Mouse (Mus musculus) ovary, adult 10 weeks (tissue): Measurements from ENCODE around the gene Vmn1r129. TPM values are rescaled to one million over a fixed set of nuclear protein-coding genes. Genes with fewer than 3 reads are reported as not detected.

Experiments used
- polyA plus RNA-seq: library from polyadenylated mRNA; stranded (reverse); fragments of 350-450 nt; fragmentation: Illumina TruSeq; extraction: RNeasy Lipid Tissue Mini Kit (QIAGEN cat#74804); gene quantifications from one replicate; pipeline ENCODE4 v1.2.3, GENCODE M21; 2014

Gene Vmn1r129
- not detected for polyA plus RNA-seq

GRCm38 (mm10) chr7:21361191-21361590 is at the start of gene Vmn1r129:
Vmn1r129 (minus strand) TSS chr7:21361291.

GRCm38 (mm10) chr7:21349073-21349472 is 12.0 kb downstream of the Vmn1r129 start, which contains the start of gene Vmn1r128:
Vmn1r128 (plus strand) TSS chr7:21349373.

DNA sequence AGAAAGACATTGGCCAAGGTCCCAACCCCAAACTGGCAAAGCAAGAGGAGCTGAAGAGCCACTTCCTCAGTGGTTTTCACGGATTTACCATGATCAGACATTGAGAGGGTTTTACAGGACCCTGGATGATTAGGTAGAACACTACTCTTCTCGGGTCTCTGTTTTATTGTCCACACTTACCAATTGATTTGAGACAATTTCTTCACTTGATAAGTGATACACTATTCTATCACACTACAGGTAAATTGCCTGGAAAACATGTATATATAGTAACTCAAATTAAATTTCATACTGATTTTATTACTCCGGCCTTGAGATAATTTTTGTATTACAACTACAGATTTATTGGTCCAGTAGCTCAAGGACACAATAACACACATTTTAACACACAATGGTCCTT is 41.3 kb downstream of the Vmn1r129 start, which contains the start of gene Vmn1r127:
TSS of gene Vmn1r127 (minus strand) at position 101 of the 400 bp plus-strand sequence.

Other genes with a start within 250 kb of the Vmn1r129 start
- gene Vmn1r122, start 227.2 kb downstream of the Vmn1r129 start, polyA plus RNA-seq: not detected
- not detected for gene Vmn1r123, start 199.1 kb downstream of the Vmn1r129 start, polyA plus RNA-seq
- gene Gm5157, start 170.9 kb downstream of the Vmn1r129 start, polyA plus RNA-seq: not detected
- gene Vmn1r124, start 100.7 kb downstream of the Vmn1r129 start, polyA plus RNA-seq: not detected
- not detected for gene Vmn1r125, start 89.1 kb downstream of the Vmn1r129 start, polyA plus RNA-seq
- gene Vmn1r126, start 59.8 kb downstream of the Vmn1r129 start, polyA plus RNA-seq: not detected
- gene Vmn1r127, start 41.4 kb downstream of the Vmn1r129 start, polyA plus RNA-seq: not detected
- not detected for gene Vmn1r128, start 11.9 kb downstream of the Vmn1r129 start, polyA plus RNA-seq
- gene Gm6882, start 71.5 kb upstream of the Vmn1r129 start, polyA plus RNA-seq: not detected
- not detected for gene Vmn1r130, start 150.5 kb upstream of the Vmn1r129 start, polyA plus RNA-seq
- not detected for gene Vmn1r131, start 184.8 kb upstream of the Vmn1r129 start, polyA plus RNA-seq